Mouse (Mus musculus) erythroid progenitor cell, adult 5-6 weeks (primary cell): ENCODE measurements around the gene Ppp2r1b. TPM values are rescaled to one million over a fixed set of nuclear protein-coding genes. Genes with fewer than 3 reads are reported as not detected.

Experiments used
- ATAC-seq: replicated peaks from 2 replicates; pipeline ENCODE4 v1.8.0; 2016; ENCODE audit warnings: moderate number of reproducible peaks, mild to moderate bottlenecking, moderate TSS enrichment, inconsistent platforms; ENCODE audit not compliant: poor library complexity, low FRiP score, severe bottlenecking
- total RNA-seq, 2 experiments: library from RNA; stranded (forward) in 1 of 2; stranded (reverse) in 1 of 2; fragments of 150-400 nt in 1 of 2; fragments of 186-747, 209-891 nt in 1 of 2; gene quantifications; 2 replicates each; pipeline versions ENCODE4 v1.2.3 to v1.2.4; 2015 to 2017; ENCODE audit warnings: low replicate concordance in 2 of 2

The Ppp2r1b gene
- 88.0 and 88.3 TPM in 2 replicates for total RNA-seq (2015; ENCODE audit: low replicate concordance)
- total RNA-seq (2017; ENCODE audit: low replicate concordance), result 87.7 and 116 TPM in 2 replicates

DNA sequence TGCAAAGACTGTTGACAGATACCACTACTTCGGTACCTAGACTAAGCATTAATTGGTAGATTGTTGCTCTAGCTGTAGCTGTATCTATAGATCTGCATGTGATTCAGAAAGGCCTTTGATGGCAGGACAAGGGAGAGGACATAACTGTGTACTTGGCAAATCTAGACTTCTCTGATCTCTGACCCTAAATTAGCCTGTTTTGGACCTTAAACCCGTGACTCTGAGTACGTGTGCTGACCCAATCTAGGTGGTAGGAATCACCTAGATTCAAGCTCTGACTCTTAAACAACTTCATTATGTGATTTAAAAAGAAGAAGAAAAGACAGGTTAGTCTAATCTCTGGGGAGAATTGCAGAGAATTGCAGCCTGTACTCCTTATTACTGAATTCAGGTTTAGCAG lies at the start of gene Ppp2r1b:
Gene Ppp2r1b, plus strand, starts transcription at position 221 of the 400 bp plus-strand sequence.
- no peak for ATAC-seq

DNA sequence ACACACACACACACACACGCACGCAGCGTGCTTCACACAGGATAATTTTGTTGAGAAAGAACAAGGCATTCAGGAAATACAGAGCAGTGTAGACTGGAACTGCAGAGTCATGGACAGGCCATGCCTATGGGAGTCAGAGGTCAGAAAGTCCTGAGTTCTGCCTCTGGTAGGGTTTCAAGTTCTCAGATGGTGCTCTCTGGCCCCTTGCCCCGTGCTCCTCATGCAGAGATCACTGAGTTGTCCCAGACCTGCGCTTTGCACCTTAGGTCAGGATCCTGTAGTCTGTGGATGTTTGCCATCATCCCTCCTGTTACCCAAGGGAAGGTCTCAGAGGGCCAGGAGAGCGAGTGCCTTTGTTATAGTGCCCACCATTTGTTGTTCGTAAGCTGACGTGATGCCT lies 48.3 kb upstream of the Ppp2r1b start:
- ATAC-seq, result no peak

DNA sequence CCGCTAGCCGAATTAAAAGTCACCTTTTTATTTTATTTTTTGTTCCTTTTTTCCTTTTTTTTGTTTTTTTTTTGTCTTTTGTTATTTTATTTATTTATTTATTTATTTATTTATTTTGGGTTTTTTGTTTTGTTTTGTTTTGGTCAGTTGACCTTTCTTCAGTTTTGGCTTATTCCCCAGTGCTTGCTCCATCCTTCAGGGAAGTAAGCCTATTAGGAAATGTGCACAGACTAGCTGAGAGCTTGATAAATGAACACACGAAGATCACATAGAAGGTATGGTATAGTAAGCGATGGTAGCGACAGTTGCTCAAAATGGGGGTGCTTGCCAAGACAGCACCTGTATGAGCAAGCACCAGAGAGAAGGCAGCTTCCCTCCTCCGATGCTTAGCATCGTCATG lies 47.5 kb upstream of the Ppp2r1b start:
- no peak for ATAC-seq

DNA sequence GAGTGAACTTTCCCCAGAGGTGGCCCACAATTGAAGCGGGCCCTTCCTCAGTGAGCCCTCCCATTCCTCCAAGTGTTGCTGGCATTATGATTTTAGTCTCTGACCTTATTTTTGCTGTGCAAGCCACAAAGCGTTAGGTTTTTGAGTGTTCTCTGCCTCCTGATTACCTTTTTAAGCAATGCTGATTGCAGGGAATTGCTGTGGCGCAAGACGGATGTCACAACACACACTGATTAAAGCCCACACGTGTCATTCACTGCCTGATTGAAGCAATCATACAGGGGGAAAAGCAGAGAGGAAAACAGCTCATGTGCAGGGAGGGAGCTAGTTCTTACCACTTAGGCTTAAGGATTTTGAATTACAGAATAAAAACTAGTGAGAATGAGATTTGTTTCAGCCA lies 46.7 kb upstream of the Ppp2r1b start:
- no peak for ATAC-seq

DNA sequence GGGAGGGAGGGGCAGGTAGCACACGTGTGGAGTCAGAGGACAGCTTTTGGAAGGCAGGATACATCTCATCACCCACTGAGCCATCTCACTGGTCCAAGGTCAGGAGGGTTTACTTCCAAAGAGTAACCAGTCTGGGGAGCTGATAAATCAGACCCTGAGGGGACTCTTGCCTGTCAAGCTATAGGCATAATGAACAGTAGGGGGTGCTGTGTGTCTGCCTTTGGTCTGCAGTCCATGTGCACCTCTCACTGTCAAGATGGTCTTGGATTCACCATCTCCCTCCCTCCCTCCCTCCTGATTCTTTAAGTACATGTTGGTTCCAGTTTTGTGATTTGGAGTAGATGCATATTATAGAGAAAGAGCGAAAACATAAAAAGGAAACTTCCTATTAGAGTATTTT lies 44.1 kb upstream of the Ppp2r1b start:
- peak; percentile 56; the same call in 1 of the 2 replicates for ATAC-seq

DNA sequence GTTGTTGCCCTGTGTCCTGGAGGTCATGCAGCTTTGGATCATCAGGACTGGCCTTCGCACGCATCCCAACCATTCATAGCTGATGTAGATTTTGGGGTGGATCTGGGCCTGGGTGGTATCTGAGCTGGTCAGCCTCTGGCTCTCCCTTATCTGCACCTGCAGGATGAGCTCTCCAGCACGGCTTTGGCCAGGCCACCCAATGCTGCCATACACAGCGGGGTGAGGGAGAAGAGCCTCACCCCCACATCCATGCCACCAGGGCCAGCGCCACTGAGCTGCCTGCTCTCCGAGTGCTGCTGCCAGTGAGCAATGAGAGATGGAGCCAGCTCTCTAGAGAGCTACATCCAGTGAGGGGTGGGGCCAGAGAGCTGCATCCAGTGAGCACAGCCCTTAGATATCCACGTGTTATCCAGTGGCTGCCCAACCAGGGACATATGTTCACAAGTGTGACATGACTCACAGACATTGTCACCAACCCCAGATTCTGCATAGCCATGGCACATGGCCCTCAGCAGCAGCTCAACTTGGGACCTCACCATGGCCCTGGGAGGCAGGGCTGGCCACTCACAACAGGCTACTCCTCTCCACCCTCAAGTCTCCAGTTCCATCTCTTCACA lies 41.9 kb upstream of the Ppp2r1b start:
- ATAC-seq, result peak; percentile 92

DNA sequence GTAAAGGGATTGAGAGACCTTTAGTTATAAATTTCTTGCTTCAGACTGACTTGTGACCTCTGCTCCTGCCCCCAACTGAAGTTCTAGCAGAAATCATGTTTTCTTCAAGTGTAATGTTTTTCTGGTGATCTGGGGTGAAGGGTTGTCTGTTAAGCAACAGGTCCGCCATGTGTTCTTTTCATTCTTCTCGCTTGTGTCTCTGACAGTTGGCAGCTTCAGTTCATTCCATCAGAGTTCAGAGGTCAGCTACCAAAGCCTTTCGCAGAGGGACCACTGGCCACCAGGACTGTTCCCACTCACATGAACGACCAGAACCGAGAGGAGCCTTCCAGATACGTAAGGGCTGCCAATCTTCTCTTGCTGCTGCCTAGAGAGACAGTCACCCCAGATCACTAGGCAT lies 36.6 kb upstream of the Ppp2r1b start:
- no peak for ATAC-seq

DNA sequence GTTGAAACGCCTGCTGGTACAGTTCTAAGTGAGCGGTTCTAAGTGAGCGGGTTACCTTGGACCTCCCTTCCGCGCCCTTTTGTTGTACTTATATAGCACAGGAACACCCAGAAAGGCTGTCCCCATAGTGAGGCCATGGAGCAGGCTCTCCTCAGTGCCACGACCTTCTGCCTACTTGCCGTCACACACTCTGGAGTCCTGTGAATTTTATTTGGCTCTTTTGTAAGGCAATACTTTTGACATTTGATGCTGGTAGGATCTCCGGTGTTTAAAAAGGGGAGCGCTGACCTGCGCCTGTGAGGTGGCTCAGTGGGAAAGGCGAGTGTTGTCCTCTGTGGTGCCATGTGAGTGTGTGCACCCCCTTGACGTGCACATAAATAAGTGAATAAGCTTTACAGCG lies 36.0 kb upstream of the Ppp2r1b start:
- no peak for ATAC-seq

DNA sequence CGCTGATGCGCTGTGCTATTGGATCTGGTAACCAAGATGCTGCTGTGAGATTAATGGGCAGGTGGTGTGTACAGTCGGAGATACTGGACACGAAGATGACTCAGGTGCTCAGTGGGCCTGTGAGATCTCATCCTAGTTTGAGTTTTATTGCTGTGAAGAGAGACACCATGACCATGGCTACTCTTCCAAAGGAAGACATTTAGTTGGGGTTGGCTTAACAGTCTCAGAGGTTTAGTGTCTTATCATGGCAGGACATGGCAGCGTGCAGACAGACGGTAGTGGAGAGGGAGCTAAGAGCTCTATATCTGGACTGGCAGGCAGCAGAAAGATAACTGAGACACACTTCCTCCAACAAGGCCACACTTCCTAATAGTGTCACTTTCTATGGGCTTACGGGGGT lies 33.9 kb upstream of the Ppp2r1b start:
- peak; percentile 87 for ATAC-seq

DNA sequence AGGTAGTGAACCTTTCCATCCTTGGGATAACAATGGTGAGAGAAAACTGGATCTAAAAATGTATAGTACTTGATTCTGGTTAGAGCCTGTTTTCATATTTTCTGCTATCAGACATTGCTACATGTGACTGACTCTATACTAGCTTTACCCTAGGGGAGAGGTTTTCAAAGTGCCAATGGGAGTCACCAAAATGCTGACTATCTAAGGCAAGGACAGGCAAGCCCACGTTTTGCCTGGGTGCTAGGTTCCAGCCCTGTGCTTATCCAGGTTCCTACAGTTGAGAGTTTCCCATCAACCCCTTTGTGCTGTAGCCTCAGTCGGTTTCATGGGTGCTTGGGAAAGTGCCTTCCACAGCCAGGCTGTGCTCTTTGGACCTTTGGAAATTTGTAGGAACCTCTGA lies 33.4 kb upstream of the Ppp2r1b start:
- peak; percentile 60 for ATAC-seq

DNA sequence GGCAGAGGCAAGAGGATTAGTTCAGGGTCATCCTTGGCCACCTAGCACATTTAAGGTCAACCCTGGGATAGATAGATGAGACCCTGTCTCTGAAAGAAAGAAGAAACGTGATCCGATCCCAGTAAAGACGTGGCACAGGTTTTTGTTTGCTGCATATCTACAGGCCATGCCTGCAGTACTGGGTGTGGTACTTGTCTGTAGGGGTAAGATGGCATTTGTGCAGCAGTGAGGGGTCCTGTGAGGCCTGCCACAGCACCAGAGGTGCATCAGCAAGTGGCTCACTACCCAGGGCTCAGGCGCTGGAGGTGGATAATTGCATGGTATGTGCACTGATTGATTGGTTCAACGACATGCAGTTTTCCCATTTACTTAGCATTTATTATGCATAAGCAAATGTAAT lies 31.3 kb upstream of the Ppp2r1b start:
- ATAC-seq, result peak; percentile 43

DNA sequence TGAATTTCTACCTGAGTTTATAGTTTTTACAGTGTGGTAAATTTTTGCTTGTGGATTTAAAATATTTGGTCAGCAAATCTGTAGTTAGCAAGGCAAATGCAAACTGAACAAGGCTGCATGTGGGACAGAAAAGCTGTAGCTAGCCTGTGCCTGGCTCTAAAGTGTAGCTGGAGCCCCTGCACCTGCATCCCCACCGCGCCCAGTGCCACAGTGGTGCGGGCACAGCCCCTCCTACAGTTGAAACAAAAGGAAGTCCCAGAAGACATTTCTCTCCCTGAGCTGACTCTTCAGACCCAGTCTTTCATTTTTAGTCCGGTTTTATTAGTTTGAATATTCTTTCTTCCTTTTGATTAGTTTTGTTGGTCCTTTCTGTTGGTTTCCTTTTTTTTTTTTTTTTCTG lies 29.4 kb upstream of the Ppp2r1b start:
- ATAC-seq, result no peak

DNA sequence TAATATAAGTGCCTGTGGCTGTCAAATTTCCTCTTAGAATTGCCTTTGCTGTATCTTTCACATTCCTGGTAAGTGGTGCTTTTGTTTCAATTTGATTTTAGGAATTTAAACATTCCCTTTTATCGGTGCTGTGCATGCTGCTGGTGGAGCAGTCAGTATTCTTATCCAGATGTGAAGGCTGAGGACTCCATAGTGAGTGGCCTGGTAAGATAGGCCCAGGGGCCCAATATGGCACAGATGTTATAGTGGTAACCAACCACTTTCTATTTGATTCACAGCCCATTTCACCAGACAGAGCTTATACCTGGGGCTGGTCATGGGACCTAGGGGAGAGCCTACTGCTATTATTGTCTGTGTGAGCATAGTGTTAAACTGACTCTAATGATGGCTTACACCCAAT lies 28.6 kb upstream of the Ppp2r1b start:
- ATAC-seq, result peak; percentile 92

DNA sequence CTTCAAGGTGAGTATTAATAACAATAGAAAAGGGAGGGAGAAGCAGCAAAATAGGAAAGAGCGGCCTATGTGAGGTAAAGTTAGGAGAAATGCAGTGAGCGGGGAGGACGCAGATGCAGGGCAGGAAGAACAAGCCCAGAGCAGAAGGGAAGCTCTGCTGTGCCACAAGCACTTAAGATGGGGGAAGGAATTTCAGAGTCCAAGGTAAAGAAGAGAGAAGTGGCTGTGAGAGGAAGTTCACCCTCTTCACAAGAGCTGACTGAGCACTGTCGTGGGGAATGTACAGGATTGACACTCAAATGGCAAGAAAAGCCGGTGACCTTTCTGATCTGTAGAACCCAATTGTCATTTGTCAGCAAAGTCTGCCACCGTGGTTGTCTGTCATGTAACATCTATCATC lies 27.1 kb upstream of the Ppp2r1b start:
- ATAC-seq, result no peak

DNA sequence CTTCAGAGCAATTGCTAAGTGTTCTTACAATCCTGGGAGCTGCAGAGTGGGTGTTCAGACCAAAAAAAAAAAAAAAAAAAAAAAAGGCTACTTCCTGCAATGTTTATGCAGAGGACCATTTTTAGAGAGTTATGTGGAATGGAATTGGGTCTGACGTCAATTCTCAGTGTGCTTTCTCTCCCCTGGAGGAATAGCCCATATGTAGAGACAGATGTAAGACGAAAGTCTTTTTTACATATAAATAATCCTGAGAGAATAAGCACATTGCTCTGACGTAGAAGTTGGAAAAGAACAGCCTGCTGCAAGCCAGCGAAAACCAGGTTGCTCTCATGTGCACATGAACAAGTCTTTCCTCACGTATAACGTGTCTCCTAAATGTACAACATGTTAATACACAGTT lies 25.4 kb upstream of the Ppp2r1b start:
- ATAC-seq, result no peak

DNA sequence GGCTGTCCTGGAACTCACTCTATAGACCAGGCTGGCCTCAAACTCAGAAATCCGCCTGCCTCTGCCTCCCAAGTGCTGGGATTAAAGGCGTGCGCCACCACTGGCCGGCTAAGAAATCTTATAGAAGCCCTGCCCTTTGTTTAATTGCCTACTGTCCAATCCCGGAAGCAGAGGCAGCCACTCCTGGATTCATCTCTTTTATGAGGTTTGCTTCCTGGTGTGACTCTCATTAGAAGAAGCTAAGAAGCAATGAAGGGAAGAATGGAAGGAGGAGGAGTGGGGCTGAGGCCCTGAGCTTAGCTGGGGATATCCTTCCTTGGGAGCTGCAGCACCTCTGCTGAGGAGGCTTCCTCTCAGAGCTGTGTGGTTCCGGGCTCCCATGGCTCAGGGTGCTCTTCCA lies 23.4 kb upstream of the Ppp2r1b start:
- ATAC-seq, result no peak

DNA sequence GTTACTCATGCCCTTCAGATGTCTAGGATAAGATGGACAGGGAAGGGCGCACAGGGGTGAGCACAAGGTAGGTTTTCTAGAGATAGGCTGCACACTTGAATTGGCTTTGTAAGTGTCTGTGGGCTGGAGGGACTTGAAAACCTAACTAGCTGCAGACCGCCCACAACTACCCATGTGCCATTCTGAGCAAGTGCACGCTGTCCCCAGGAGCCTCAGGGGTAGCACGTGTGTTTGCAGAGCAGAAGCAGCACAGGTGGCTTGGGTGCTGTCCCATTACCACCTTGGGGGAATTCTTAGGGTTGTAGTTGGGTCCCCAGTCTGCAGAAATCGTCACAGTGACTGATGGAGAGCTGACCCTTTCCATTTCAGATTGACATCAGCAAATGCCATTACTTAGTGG lies 22.9 kb upstream of the Ppp2r1b start:
- ATAC-seq, result no peak

DNA sequence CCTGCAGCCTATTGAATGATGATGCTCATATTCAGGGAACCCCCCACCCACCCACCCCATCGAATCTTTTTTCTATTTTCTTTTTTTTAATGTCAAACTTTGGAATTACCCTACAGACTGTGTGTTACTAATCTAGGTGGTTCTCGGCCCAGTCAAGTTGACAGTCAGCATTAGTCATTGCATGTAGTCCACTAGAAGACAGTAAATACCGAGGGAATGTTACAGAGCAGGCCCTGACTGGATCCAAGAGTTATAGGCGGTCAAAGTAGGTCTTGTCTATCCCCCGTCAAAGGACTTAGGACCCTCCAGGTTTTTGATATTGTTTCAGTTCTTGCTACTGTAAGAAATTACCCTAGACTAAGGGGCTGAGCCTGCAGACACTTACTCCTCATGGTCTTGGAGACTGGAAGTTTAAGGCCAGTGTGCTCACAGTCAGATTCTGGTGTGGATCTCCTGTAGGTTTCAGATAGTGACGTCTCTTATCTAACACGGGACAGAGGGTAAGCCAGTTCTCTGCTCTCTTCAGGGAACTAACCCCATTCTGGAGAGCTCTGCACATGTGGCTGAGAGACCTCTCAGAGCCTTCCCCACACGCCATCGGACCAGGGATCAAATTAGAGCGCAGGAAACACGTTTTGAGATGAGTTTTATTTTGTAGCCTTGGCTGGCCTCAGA lies 21.2 kb upstream of the Ppp2r1b start:
- ATAC-seq, result peak; percentile 96

DNA sequence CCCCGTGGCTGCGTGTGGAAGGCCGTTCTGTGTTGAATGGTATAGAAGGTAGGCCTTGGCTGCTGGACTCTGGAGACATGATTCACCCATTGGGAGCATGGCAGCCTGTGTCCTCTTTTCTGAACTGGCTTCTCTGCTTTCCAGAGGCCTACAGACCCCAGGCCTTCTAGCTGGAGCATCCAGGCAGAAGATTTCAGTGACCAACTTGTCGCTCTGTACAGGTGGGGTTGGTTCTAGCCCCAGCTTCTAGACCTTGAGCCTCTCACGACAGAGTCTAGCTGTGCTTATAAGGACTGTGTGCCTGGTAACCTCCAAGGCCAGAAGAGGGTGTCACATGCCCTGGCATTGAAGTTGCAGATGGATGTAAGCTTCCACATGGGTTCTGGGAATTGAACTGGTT lies 13.6 kb upstream of the Ppp2r1b start:
- ATAC-seq, result no peak

DNA sequence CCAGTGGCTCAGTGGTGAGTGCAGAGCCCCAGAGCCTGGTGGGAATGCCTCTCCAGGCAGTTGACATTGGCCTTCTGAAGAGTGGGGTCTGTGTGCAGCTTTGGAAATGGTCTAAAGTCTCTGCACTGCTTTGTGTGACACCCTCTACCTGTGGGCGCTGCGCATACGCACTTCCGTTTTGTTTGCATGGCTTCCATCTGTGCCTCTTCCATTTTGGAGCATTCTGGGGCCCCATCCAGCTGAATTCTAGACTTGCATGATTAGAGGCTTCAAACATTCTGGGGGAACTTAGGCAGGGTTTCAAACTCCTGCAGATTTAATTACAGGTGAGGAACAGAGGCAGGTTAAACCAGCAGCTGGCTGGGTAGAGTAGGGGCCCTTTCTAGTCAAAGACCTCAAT lies 12.9 kb upstream of the Ppp2r1b start:
- ATAC-seq, result no peak

DNA sequence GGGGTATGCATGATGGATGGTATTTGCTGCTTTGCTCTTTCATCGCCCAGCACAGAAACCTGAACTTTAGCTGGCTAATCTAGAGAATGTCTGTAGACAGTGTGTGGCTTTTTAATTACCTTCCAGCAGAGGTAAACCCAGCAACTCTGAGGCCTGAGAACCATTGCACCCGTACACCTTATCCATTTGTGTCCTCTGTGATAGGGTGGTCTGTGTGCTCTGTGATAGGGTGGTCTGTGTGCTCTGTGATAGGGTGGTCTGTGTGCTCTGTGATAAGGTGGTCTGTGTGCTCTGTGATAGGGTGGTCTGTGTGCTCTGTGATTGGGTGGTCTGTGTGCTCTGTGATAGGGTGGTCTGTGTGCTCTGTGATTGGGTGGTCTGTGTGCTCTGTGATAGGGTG lies 12.5 kb upstream of the Ppp2r1b start:
- ATAC-seq, result 0 out of 2 replicates have a peak, but pooled peaks have one; percentile 61

DNA sequence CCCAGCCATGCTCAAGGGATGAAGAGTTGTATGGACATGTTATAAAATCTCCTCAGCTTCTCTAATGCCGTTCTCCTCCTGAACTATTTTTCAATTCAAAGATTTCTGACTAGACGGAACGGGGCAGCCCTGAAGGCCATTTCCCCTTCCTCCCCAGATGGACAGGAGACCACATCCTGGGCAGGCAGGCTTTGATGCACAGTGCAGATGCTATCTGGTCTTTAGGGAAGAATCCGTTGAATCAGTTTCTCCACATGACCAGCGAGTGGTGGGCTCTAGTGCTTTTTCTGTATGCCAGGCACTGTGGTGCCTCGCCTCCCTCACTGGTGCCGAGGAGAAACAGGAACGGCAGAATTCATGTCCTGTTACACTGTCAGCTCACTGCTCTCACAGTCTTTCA lies 11.3 kb upstream of the Ppp2r1b start:
- no peak for ATAC-seq
